Mouse (Mus musculus) limb, embryonic 12.5 days (tissue): ENCODE results near the gene Polr3c. TPM values are rescaled to one million over a fixed set of nuclear protein-coding genes. Genes with fewer than 3 reads are reported as not detected.
"Not testable (repeated sequence)": the region's sequence is repeated elsewhere in the genome, so short reads cannot be mapped to it uniquely, and the experiment has no call there.

Experiments
- ATAC-seq: fragments of 200-750 bp; cut with Nextera tagmentation; 2 replicates; pipeline ENCODE4 v1.8.0; 2017; ENCODE audit warnings: low read depth, moderate TSS enrichment; ENCODE audit not compliant: insufficient number of reproducible peaks, insufficient read depth, low FRiP score, low TSS enrichment
- H3K27ac ChIP-seq: fragments of 300-500 bp; sonication (generic); 2 replicates; pipeline ENCODE4 v1.5.1; 2016; ENCODE audit warnings: mild to moderate bottlenecking, moderate library complexity
- H3K27me3 ChIP-seq: fragments of 300-500 bp; sonication (generic); 2 replicates; pipeline ENCODE4 v1.6.1; 2016; ENCODE audit warnings: mild to moderate bottlenecking, moderate library complexity
- H3K36me3 ChIP-seq: fragments of 300-500 bp; sonication (generic); 2 replicates; pipeline ENCODE4 v1.6.1; 2016; ENCODE audit warnings: mild to moderate bottlenecking, moderate library complexity
- H3K4me1 ChIP-seq: fragments of 300-500 bp; sonication (generic); replicated peaks from 2 replicates; pipeline ENCODE4 v1.6.1; 2016
- H3K4me2 ChIP-seq: fragments of 300-500 bp; sonication (generic); 2 replicates; pipeline ENCODE4 v1.6.1; 2016; ENCODE audit warnings: mild to moderate bottlenecking, moderate library complexity
- H3K4me3 ChIP-seq: fragments of 300-500 bp; sonication (generic); replicated peaks from 2 replicates; pipeline ENCODE4 v1.5.1; 2016; ENCODE audit warnings: mild to moderate bottlenecking
- H3K9ac ChIP-seq: fragments of 300-500 bp; sonication (generic); replicated peaks from 2 replicates; pipeline ENCODE4 v1.6.1; 2016; ENCODE audit warnings: mild to moderate bottlenecking, moderate library complexity
- H3K9me3 ChIP-seq: fragments of 300-500 bp; sonication (generic); 2 replicates; pipeline ENCODE4 v1.6.1; 2016; ENCODE audit warnings: mild to moderate bottlenecking, moderate library complexity
- WGBS: fragments of 180-500 bp; shearing (Covaris S2); methylation state at CpG from one replicate; pipeline ENCODE4 v1.1.7; 2016; 5-methylcytosine and 5-hydroxymethylcytosine counted together
- polyA plus RNA-seq: library from polyadenylated mRNA; unstranded; fragments of >200 nt; fragmentation: Nextera tagmentation; extraction: Ambion mirVana; gene quantifications from 2 replicates; pipeline ENCODE4 v1.2.1, GENCODE M21; 2016

Polr3c gene
- polyA plus RNA-seq, 1 experiment from 2014 or later, result 40.5 TPM

DNA sequence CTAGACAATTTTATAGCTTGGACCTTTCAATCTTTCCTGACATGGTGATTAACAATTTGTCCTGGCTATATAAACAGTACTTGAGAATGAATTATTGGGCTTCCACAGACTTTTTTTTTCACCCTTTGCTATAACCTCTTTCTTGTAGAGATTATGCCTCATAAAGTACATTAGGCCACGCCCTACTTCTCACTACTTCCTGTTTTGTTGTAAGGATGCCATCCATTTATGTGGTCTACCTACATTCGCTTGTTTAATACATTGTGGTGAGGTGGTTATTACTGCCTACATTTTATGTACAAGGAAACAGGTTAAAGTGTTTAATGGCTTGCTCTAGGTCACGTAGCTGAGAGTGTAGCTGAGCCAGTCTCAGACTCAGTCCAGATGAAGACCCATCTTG is 52.3 kb downstream of the Polr3c start:
- Histone ChIP-seq H3K27ac (no peak overlapping the region), H3K4me2 (no peak overlapping the region), H3K4me1 (peaks cover 19% of the 10 kb centered on the region), H3K4me3 (no peak overlapping the region), H3K9me3 (no peaks in the 10 kb centered on the region), H3K9ac (no peak overlapping the region), H3K36me3 (no peaks in the 10 kb centered on the region), H3K27me3 (peaks cover 32% of the 10 kb centered on the region)
- WGBS, result 66% methylated on average over 3 of the region's 3 CpGs
- no peak for ATAC-seq

DNA sequence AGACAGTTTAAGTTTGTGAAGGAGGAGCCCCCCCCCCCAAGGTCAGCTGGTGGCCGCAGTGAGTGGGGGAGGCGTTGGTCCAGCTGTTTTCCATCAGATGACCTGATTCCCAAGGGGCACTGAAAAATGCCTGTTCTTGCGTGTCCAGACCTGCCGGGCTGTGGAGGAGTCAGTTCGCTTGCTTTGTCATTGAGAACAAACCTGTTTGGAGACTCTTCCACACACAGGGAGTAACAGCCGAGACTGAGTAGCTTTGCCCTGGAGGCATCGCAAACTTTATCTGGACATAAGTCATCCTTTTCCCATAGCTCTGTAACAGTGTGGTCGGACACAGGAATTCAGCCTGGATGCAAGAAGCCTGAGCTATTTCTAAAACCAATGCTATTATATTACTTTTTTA is 53.0 kb downstream of the Polr3c start:
- WGBS, result 17% methylated on average over 8 of the region's 8 CpGs
- no peaks in the 10 kb centered on the region for H3K36me3 ChIP-seq
- H3K27me3 ChIP-seq, result peaks cover 26% of the 10 kb centered on the region
- no peak for ATAC-seq
- no peaks in the 10 kb centered on the region for H3K9me3 ChIP-seq
- peak overlapping the region; percentile 75 for H3K27ac ChIP-seq
- no peak overlapping the region for H3K4me3 ChIP-seq
- peak overlapping the region; percentile 35 for H3K4me2 ChIP-seq
- no peak overlapping the region for H3K9ac ChIP-seq
- H3K4me1 ChIP-seq, result peaks cover 20% of the 10 kb centered on the region

DNA sequence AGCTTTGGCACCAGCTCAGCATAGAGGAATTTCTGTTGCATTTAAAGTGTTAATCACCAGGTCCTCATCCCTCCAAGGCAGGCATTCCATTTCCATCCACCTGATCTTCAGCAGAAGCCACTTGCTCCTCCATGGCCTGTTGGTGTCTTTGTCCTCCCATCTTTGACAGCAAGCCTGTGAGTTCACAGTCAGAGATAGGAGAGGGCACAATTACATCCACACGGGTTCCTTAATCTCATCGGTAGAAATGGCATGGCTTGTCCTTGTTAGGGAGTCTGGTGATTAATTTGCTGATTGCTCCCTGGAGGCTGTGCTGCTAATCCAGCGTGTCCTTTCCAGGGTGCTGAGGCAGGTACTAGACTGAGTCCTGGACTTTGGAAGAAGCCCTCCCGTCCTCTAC is 53.9 kb downstream of the Polr3c start:
- Histone ChIP-seq H3K4me3 (no peak overlapping the region), H3K4me2 (no peak overlapping the region), H3K27me3 (peaks cover 16% of the 10 kb centered on the region), H3K36me3 (no peaks in the 10 kb centered on the region), H3K4me1 (peaks cover 20% of the 10 kb centered on the region), H3K9ac (no peak overlapping the region), H3K27ac (no peak overlapping the region), H3K9me3 (no peaks in the 10 kb centered on the region)
- no peak for ATAC-seq
- 66% methylated on average over 4 of the region's 4 CpGs for WGBS

DNA sequence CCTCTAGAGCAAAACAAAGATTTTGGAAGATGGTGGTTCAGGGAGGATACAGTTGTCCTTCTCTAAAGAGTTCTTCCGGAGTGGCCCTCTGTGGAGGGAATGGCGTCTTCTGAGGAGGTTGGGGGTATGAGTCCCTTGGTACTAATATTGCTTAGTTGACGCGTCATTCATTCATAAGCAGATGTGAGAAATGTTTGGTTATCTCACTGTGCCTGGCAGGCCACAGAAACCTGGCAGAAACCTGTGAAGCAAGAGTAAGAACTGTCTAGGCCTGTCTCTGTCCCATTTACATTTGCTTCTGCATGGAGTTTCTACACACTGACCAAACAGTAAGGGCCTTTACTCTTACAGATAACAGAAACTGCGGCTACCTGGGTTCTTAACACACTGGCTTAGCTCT is 55.9 kb downstream of the Polr3c start:
- no peak overlapping the region for H3K4me3 ChIP-seq
- H3K27ac ChIP-seq, result no peak overlapping the region
- H3K36me3 ChIP-seq, result no peaks in the 10 kb centered on the region
- H3K9me3 ChIP-seq, result no peaks in the 10 kb centered on the region
- no peak overlapping the region for H3K9ac ChIP-seq
- peaks cover 16% of the 10 kb centered on the region for H3K27me3 ChIP-seq
- 92% methylated on average over 5 of the region's 5 CpGs for WGBS
- peaks cover 20% of the 10 kb centered on the region for H3K4me1 ChIP-seq
- H3K4me2 ChIP-seq, result no peak overlapping the region
- no peak for ATAC-seq

DNA sequence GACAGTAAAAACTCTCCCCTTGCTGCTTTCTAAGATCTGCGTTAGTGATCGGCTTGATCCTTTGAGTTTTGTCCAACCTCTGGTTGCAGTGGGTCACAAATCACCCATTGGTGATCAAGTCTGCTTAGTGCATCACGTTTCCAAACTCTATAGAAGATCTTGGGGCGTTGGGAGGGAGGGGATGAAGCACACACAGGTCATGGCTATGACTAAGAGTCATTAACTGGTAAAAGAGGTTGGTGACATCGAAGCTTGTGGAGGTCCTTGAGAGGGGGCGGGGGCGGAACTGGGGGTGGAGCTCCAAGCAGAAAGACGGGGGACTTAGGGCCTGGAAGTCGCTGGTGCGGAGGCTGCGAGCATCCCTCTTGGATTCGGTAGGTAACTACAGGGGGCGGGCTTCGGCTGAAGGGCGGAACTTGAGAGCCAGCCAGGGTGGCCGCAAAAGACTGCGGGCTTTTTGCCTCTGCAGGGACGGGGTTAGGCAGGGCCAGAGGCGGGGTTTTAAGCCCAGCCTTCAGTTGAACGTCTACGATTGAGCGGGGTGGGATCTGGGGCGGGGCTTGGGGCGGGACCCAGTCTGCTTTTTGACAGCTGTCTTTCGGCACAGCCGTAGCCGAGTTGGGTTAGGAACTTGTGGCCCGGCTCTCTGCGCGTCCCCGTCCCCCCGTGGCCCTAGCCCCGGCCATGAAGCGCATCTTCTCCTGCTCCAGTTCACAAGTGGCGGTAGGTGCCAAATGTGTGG is 57.5 kb downstream of the Polr3c start, which contains the start of gene Ankrd35:
Gene Ankrd35, plus strand, starts transcription at position 405 of the 742 bp plus-strand sequence.
- H3K9ac ChIP-seq, result no peak within 1 kb of the TSS
- peak within 1 kb of the TSS; percentile 68 for H3K4me2 ChIP-seq
- 6% methylated on average over 35 of the region's 35 CpGs for WGBS
- H3K4me1 ChIP-seq, result peaks cover 16% of the 10 kb centered on the region
- ATAC-seq, result peak; percentile 94
- H3K4me3 ChIP-seq, result peak within 1 kb of the TSS; percentile 38
- peaks cover 16% of the 10 kb centered on the region for H3K27me3 ChIP-seq
- no peak within 1 kb of the TSS for H3K27ac ChIP-seq
- no peaks in the 10 kb centered on the region for H3K36me3 ChIP-seq
- no peaks in the 10 kb centered on the region for H3K9me3 ChIP-seq

DNA sequence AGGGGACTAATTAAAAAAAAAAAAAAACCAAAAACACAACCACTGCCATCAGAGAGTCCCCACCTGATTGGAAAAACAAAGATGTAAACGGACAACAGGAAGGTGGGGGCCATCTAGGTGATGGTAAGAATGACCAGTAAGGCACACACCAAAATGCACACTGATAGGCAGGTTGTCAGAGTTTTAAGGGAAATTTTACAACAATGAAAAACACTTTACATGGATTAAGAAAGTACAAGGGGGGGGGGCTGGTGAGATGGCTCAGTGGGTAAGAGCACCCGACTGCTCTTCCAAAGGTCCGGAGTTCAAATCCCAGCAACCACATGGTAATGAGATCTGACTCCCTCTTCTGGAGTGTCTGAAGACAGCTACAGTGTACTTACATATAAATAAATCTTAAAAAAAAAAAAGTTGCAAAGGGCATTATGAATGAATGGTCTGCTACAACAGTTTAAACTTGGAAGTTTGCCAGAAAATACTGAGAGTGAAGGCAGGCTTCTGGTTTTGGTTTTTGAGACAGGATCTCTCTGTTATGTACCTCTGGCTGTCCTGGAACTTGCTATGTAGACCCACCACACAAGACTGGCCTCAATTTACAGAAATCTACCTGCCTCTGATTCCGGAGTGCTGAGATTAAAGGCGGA is 58.9 kb downstream of the Polr3c start:
- H3K4me3 ChIP-seq, result no peak overlapping the region
- H3K36me3 ChIP-seq, result no peaks in the 10 kb centered on the region
- H3K9me3 ChIP-seq, result no peaks in the 10 kb centered on the region
- 90% methylated on average over 5 of the region's 5 CpGs for WGBS
- peaks cover 14% of the 10 kb centered on the region; the same call in 1 of the 2 replicates for H3K4me1 ChIP-seq
- no peak overlapping the region for H3K9ac ChIP-seq
- H3K27ac ChIP-seq, result no peak overlapping the region
- ATAC-seq, result no peak
- no peak overlapping the region for H3K4me2 ChIP-seq
- peaks cover 16% of the 10 kb centered on the region for H3K27me3 ChIP-seq

DNA sequence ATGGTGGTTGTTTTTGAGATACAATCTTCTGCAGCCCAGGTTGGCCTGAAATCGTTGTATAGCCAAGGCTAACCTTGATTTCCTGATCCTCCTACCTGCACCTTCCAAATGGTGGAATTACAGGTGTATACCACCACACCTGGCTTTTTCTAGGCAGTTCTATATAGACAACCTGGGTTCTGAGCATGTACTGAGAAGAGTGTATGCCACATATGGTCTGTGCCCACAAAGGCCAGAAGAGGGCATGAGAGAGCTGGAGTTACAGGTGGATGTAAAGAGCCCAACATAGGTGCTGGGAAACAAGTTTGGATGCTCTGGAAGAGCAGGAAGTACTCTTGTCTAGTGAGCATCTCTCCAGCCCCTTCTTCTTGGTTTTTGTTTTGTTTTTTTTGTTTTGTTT is 60.1 kb downstream of the Polr3c start:
- Histone ChIP-seq H3K27ac (no peak overlapping the region), H3K4me1 (peaks cover 20% of the 10 kb centered on the region), H3K9me3 (no peaks in the 10 kb centered on the region), H3K4me3 (no peak overlapping the region), H3K4me2 (no peak overlapping the region), H3K9ac (no peak overlapping the region), H3K36me3 (no peaks in the 10 kb centered on the region), H3K27me3 (peaks cover 16% of the 10 kb centered on the region)
- 42% methylated on average over 1 of the region's 1 CpGs for WGBS
- ATAC-seq, result no peak

DNA sequence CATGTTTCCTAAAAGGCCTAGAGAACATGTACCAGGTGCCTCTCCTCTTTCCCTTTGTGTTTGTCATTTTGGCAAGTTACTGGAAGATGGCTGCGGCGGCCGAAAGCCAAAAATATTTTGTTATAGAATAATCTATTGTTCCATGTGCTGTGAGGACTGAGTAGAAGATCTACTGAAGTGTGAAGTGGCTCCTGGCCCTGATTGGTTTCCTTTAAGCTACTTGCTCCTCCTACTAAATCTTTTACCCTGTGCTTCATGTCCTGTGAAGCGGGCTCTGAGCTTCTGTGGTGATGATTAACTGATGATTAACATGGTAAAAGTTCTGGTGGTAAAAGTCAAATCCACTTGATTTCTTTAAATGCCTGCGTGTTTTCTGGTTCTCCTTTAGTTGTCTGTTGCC is 60.5 kb downstream of the Polr3c start:
- Histone ChIP-seq H3K9me3 (no peaks in the 10 kb centered on the region), H3K4me2 (no peak overlapping the region), H3K4me1 (peaks cover 20% of the 10 kb centered on the region), H3K27ac (no peak overlapping the region), H3K36me3 (no peaks in the 10 kb centered on the region), H3K9ac (no peak overlapping the region), H3K27me3 (peaks cover 16% of the 10 kb centered on the region), H3K4me3 (no peak overlapping the region)
- whole genome bisulfite sequencing, result 92% methylated on average over 5 of the region's 5 CpGs
- no peak for ATAC-seq

DNA sequence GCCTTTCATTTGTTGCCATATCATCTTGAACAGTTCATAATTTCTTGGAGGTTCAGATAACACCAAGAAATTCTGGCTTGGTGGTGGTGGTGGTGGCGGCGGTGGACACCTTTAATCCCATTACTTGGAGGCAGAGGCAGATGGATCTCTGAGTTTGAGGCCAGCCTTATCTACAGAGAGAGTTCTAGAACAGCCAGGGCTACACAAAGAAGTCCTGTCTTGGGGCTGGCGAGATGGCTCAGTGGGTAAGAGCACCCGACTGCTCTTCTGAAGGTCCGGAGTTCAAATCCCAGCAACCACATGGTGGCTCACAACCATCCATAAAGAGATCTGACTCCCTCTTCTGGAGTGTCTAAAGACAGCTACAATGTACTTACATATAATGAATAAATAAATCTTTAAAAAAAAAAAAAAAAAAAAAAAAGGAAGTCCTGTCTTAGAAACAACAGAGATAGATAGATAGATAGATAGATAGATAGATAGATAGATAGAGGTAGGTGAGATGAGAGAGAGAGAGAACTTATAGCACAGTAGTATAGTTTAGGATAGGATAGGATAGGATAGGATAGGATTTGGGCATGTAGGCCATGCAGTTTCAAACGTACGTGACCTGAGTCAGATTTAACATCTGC is 61.6 kb downstream of the Polr3c start:
- 88% methylated on average over 7 of the region's 7 CpGs for WGBS
- not testable (repeated sequence) for H3K4me3 ChIP-seq, H3K9me3 ChIP-seq, H3K36me3 ChIP-seq, ATAC-seq, H3K4me2 ChIP-seq, H3K27ac ChIP-seq, H3K9ac ChIP-seq, H3K27me3 ChIP-seq
- peaks cover 20% of the 10 kb centered on the region for H3K4me1 ChIP-seq

DNA sequence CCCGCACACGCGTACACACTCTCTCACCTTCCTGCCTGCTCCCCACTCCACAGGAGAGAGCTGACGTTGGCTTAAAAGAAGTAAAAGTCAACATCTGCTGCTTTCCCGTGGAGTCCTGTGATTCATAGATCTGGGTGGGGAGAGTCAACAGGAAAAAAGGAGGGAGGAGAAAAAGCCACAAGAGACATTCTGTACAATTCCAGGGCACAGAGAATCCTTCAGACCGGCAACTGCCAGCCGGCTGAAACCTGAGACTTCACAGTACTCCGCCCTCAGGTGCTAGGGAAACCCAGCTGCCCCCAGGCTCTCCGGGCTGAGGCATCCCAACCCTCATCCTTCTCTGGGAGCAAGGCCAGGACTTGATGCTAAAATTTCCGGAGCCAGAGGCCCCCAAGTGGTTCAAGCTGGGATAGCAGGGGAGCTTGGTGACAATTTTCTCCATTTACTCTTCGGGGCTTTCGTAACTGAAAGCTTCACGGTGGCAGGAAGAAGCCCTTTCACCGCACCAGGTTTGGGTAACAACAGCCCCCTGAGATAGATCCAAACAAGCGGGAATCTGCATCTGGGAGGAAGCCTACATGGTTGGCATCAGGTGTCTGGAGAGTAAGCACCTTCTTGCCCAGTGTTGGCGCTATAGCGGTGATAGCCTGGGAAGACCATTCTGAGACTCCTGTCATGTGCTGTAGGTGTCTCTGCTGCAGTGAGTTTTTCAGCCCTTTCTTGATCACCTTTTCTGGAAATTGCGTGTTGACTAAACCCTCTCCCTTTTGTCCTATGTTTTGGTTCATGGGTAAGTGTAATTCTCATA is 63.8 kb downstream of the Polr3c start:
- H3K27ac ChIP-seq, result peak overlapping the region; percentile 86
- peak overlapping the region; percentile 59 for H3K4me2 ChIP-seq
- H3K36me3 ChIP-seq, result no peaks in the 10 kb centered on the region
- no peaks in the 10 kb centered on the region for H3K27me3 ChIP-seq
- peak overlapping the region; percentile 31 for H3K4me3 ChIP-seq
- H3K9me3 ChIP-seq, result no peaks in the 10 kb centered on the region
- H3K4me1 ChIP-seq, result peaks cover 12% of the 10 kb centered on the region
- 7% methylated on average over 17 of the region's 18 CpGs for WGBS
- H3K9ac ChIP-seq, result peak overlapping the region; percentile 31; the same call in 1 of the 2 replicates
- peak; percentile 92 for ATAC-seq
